Mouse (Mus musculus): ENCODE data around the gene Plekhs1. TPM values are rescaled to one million over a fixed set of nuclear protein-coding genes. Genes with fewer than 3 reads are reported as not detected.

Plekhs1 gene
- under 1 TPM in 1 of 2 experiments, not detected in 1; 0.13 TPM for polyA plus RNA-seq (2017; shearing (Covaris generic))

DNA sequence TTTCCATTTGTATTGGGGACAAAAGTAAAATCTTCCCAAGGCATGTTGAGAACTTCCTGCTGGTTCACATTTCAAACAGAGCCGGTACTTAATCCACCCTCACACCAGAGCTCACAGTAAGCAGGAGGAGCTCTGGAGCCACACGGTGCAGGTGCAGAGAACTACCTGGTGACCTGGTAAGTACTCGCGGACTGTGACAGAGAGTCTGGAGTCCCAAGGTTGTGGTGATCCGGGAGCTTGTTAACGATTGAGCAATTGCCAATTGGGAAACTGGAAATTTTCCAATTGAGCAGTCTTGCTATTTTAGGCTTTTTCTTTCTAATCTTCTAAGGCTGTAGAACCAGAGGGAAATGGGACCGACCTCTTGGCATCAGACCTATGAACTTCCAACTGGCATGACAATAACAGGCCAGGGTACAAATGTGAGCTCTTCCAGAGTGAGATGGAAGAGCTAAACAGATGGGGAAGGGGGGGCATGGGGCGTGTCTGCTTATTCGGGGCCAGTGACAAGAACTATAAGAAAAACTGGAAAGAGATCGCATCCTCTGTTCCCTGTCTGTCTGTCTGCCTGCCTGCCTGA is at the start of gene Plekhs1:
TSS of gene Plekhs1 (plus strand) at position 119 of the 580 bp plus-strand sequence.
- no peak for ATAC-seq

DNA sequence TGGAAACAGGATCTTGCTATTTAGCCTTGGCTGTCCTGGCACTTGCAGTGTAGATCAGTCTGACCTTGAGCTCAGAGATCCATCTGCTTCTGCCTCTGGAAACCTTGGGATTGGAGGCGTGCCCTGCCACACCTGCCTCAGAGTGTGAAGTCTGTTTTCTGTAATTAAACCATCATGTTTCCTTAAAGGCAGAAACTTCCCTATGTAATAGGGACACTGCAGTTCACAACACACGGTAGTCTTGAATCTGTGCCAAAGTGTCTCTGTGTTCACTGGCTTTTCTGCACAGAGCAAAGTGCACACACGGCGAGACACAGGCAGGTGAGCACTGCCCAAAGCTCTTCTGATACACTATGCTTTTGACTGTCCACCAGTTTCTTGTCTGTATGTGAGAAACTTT is 43.0 kb upstream of the Plekhs1 start:
- no peak for ATAC-seq

GRCm38 (mm10) chr19:56419452-56419851 is 42.0 kb upstream of the Plekhs1 start:
- no peak for ATAC-seq

DNA sequence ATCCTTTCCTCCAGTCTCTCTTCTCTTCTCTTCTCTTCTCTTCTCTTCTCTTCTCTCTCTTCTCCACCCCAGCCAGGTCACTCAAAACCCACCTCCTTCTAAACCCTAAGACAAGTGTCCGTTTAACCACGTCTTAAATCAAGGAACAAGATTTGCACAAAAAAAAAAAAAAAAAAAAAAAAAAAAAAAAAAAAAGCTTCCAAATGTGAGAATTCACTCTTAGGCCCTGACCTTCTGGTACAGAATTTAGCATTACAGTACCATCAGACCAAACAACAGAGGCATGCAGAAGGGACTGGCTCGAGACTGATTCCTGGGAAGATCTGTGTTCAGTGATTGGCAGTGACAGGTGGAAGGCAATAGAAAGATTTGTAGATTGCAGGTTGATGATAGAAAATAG is 41.1 kb upstream of the Plekhs1 start:
- ATAC-seq: no peak

- ATAC-seq: no peak
Measured at GRCm38 (mm10) chr19:56422476-56423338, 38.7 kb upstream of the Plekhs1 start.

- no peak for ATAC-seq
Measured at GRCm38 (mm10) chr19:56423370-56423769, 38.1 kb upstream of the Plekhs1 start.

DNA sequence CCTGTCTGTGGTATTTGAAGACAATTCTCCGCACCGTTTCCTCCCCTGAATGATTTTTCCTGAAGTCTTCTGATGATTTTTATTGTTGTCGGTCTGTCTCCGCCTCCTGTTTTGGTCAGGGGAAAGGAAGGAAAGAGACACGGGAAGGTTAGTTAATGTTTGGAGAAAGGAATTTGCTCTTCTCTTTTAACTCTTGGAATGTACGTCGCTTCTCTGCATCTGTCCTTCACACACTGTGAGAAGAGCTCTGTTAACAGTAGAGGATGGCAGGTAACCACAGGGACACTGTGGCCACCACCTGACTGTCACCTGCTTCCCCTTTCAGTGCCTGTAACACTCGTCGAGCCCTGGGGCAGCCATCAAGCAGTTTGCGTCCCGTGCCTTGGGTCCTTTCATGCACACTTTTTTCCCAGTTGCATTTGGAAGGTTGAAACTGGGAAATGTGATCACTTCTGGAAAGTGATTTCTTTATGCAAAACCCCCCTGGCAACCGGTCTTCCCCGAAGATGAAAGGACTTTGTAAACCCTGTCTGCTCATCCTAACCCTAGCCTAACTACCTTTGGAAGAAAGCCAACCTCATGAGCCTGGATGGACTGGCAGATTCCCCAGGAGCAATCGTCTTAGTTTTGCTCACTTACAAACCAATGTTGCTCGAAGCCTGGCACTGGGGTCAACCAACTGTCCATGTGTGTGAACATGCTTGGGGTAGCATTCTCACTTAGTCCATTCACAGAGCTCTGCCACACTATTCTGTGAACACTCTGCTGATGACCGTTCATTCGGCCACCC is 36.6 kb upstream of the Plekhs1 start:
- ATAC-seq: no peak

DNA sequence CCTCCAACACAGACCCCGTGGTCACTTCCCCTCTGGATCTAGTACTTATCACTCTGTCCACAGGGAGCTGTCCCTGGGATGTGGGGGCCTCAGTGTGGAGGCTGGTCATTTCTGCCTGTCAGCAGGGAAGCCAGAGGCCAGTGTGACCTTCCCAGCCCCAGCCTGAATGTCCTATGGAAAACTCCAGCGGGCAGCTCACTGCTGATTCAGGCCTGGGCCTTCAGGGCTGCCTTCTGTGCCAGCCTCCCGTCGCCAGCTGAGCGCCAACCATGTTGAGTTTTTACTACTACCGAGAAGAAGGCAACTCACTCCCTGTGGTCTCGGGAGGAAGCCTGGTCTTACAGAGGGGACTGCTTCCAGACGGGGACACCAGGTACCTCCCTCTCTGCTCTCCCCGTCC is 35.9 kb upstream of the Plekhs1 start:
- ATAC-seq: no peak

GRCm38 (mm10) chr19:56430369-56430768 is 31.1 kb upstream of the Plekhs1 start:
- no peak for ATAC-seq

GRCm38 (mm10) chr19:56432706-56433105 is 28.7 kb upstream of the Plekhs1 start:
- no peak for ATAC-seq

- ATAC-seq: no peak
Measured at GRCm38 (mm10) chr19:56433581-56433980, 27.9 kb upstream of the Plekhs1 start.

DNA sequence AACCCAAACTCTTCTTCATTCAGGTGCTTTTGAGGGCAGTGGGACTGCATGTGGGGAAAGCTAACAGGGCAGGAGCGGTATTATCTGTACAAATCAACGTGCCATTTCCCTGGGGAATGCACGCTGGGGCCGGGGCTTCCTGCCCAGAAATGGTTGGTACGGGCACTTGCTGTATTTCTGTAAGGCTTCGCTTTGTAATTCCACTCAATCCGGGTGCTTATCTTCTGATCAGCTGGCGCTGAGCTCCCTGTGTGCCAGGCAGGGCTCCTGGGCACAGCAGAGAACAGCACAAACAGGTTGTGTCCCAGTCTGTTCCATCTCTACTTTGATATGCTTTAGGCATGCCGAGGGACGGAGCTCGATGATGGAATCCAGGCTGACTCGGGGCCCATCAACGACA is 25.1 kb upstream of the Plekhs1 start:
- no peak for ATAC-seq

DNA sequence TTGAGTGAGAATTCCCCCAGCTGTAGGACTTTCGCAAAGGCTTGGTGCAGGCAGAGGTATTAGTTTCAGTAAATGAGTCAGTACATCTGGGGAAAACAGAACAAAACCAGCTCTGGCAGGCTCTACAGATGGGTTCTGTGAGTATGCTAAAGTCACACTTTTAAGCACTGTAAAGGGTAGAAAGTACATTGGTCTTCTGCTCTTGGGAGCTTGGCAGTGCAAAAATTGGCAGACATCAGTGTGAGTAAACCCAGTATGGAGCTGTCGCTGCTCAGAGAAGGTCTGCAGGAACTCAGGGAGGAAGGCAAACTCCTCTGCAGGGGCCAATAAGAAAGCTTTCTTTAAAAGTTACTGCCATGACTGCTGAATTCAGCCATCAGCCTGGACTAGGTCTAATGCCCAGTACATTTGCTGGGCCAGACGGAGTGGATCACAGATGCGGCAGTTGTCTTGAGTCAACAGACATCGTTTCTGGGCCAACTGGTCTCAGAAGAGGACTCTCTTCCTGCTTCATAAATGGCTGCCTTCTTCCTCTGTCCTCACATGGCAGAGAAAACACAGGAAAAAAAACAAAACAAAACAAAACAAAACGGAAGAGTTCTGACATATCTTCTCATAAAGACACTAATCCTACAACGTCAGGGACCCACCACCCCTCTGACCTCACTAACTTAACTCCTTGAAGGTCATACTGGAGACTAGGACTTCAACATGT is 22.9 kb upstream of the Plekhs1 start:
- no peak for ATAC-seq

GRCm38 (mm10) chr19:56439072-56439434 is 22.4 kb upstream of the Plekhs1 start:
- no peak for ATAC-seq

GRCm38 (mm10) chr19:56443445-56443844 is 18.0 kb upstream of the Plekhs1 start:
- no peak for ATAC-seq

DNA sequence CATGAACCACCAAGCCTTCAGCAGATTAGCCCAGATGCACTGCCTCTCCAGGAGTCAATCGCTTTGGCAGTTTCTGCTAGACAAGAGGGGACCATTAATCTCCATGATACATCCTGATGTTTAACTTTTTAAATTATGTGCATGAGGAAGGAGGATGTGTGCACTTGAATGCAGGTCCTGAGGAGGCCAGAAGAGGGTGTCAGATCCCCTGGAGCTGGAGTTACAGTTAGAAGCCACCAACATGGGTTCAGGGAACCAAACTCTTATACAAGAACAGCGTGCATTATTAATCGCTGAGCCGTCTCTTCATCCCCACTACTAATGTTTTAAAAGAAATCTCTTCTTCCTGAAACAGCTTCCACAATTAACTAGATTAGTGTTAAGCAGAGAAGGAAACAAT is 12.7 kb upstream of the Plekhs1 start:
- no peak for ATAC-seq

DNA sequence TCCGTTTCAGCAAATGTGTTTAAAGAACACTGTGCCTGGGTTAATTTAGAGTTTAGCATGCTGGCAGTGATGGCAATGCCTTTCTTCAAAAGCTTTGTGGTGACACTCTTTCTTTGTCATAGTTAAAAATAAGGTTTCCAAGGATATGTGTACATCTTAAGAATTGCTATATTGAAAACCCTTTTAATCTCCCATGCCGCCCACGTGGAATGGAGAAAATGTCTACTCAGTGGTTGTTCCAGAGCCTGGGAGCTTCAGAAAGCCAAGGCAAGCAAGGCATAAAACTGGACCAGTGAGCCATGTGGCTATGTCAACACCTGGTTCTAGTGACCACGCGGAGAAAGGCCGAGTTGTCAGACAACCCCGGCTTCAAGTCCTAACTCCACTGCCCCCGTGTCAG is 11.9 kb upstream of the Plekhs1 start:
- no peak for ATAC-seq

DNA sequence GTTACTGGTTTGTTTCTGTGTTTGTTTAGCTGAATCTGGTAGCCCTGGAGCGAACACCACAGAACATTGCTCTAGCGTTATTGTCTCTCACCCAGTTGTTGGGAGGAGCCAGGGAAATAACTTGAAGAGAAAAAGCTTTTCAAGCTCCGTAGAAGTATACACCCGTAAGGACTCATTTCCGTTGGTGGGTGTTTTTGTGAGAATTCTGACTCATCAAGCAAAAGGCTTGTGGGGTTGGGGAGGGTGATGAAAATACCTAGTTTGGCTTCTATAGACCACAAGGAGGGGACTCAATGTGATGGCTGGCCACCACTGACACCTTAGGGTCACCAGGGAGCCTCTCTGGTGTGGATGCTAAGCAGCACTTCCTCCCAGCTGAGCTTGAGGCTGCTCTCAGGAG is 10.5 kb upstream of the Plekhs1 start:
- ATAC-seq: peak; percentile 53

- ATAC-seq: no peak
Measured at GRCm38 (mm10) chr19:56451867-56452266, 9.6 kb upstream of the Plekhs1 start.

DNA sequence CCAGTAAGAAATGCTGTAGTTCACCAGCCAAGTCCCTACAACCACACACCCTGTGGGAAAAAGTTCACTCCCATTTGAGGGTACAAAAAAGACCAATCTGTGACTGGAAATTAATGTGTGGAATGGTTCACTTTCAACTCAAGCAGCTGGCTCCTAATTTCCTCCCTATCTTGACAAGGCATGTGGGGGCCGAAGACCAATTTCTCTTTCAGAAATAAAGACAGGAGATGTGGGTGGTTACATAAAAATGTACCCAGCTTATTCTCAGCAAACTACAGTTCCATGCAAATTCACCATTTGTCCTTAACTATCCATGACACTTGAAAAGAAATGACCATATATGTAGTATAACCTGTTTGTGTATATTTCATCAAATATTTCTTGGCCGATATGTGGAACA is 9.0 kb upstream of the Plekhs1 start:
- no peak for ATAC-seq

GRCm38 (mm10) chr19:56454862-56455261 is 6.6 kb upstream of the Plekhs1 start:
- ATAC-seq: no peak

- no peak for ATAC-seq
Measured at GRCm38 (mm10) chr19:56455369-56455768, 6.1 kb upstream of the Plekhs1 start.

GRCm38 (mm10) chr19:56457569-56457968 is 3.9 kb upstream of the Plekhs1 start:
- ATAC-seq: no peak
